Mouse (Mus musculus) frontal cortex, adult 2 months (tissue): ENCODE measurements around the gene Rhbdl1. TPM values are rescaled to one million over a fixed set of nuclear protein-coding genes. Genes with fewer than 3 reads are reported as not detected.

Experiments used
- DNase-seq, 2 experiments: peaks; one replicate each; pipeline ENCODE4 v3.0.0; 2022; ENCODE audit warnings: low spot score in 1 of 2; ENCODE audit errors: extremely low spot score in 1 of 2
- polyA plus RNA-seq: library from polyadenylated mRNA; depleted of rRNA; stranded (reverse); fragments of >200 nt; gene quantifications from 2 replicates; pipeline ENCODE4 v1.2.3, GENCODE M21; 2012

The Rhbdl1 gene
- polyA plus RNA-seq, 1 experiment: 106 TPM

GRCm38 (mm10) chr17:25841117-25841880, 4.2 kb upstream of the Rhbdl1 start, which contains the start of gene Gm20683:
TSS of gene Gm20683 (minus strand) at chr17:25841763.
- DNase-seq: no peak

- DNase-seq: no peak
Observed at GRCm38 (mm10) chr17:25840519-25840918, 3.4 kb upstream of the Rhbdl1 start.

- DNase-seq: no peak
Observed at GRCm38 (mm10) chr17:25839455-25840235, 2.5 kb upstream of the Rhbdl1 start.

- DNase-seq: no peak
Observed at GRCm38 (mm10) chr17:25838904-25839303, 1.8 kb upstream of the Rhbdl1 start.

GRCm38 (mm10) chr17:25837533-25837932, 438 bp upstream of the Rhbdl1 start:
- DNase-seq: peak in 1 of 2 experiments; percentile 36

- peak in 1 of 2 experiments; percentile 29 for DNase-seq
Observed at GRCm38 (mm10) chr17:25836397-25837075, 559 bp downstream of the Rhbdl1 start.

GRCm38 (mm10) chr17:25835816-25836215, 1.3 kb downstream of the Rhbdl1 start:
- DNase-seq: no peak

- DNase-seq: no peak
Observed at GRCm38 (mm10) chr17:25835301-25835700, 1.8 kb downstream of the Rhbdl1 start.

GRCm38 (mm10) chr17:25834595-25835222, 2.4 kb downstream of the Rhbdl1 start:
- no peak for DNase-seq

GRCm38 (mm10) chr17:25833961-25834594, 3.0 kb downstream of the Rhbdl1 start:
- no peak for DNase-seq

- peak; percentile 83 to 84 for DNase-seq
Observed at GRCm38 (mm10) chr17:25833291-25833663, 3.8 kb downstream of the Rhbdl1 start, which contains the start of gene Stub1. TSS of gene Stub1 (minus strand) at chr17:25833404.

GRCm38 (mm10) chr17:25832436-25833290, 4.4 kb downstream of the Rhbdl1 start:
- peak; percentile 98 to 99 for DNase-seq

GRCm38 (mm10) chr17:25831451-25832281, 5.4 kb downstream of the Rhbdl1 start:
- DNase-seq: no peak

- no peak for DNase-seq
Observed at GRCm38 (mm10) chr17:25830806-25831431, 6.2 kb downstream of the Rhbdl1 start.

- DNase-seq: no peak
Observed at GRCm38 (mm10) chr17:25830200-25830753, 6.8 kb downstream of the Rhbdl1 start.

GRCm38 (mm10) chr17:25829558-25830017, 7.5 kb downstream of the Rhbdl1 start:
- DNase-seq: no peak
